Mouse (Mus musculus) midbrain, embryonic 13.5 days (tissue): ENCODE measurements around the gene Nek3. TPM values are rescaled to one million over a fixed set of nuclear protein-coding genes. Genes with fewer than 3 reads are reported as not detected.
"Not testable (repeated sequence)": the region's sequence is repeated elsewhere in the genome, so short reads cannot be mapped to it uniquely, and the experiment has no call there.

Experiments used
- ATAC-seq: fragments of 200-750 bp; cut with Nextera tagmentation; 2 replicates; pipeline ENCODE4 v1.8.0; 2017; ENCODE audit warnings: mild to moderate bottlenecking, moderate TSS enrichment, moderate library complexity
- H3K27ac ChIP-seq: fragments of 300-500 bp; sonication (generic); 2 replicates; pipeline ENCODE4 v1.5.1; 2015; ENCODE audit warnings: inconsistent platforms, mild to moderate bottlenecking, moderate library complexity
- H3K27me3 ChIP-seq: fragments of 300-500 bp; sonication (generic); 2 replicates; pipeline ENCODE4 v1.6.1; 2015; ENCODE audit warnings: mild to moderate bottlenecking, inconsistent platforms
- H3K36me3 ChIP-seq: fragments of 300-500 bp; sonication (generic); 2 replicates; pipeline ENCODE4 v1.6.1; 2015; ENCODE audit warnings: mild to moderate bottlenecking, inconsistent platforms
- H3K4me1 ChIP-seq: fragments of 300-500 bp; sonication (generic); replicated peaks from 2 replicates; pipeline ENCODE4 v1.6.1; 2015; ENCODE audit warnings: inconsistent platforms
- H3K4me2 ChIP-seq: fragments of 300-500 bp; sonication (generic); replicated peaks from 2 replicates; pipeline ENCODE4 v1.6.1; 2015; ENCODE audit warnings: moderate library complexity, mild to moderate bottlenecking, inconsistent platforms
- H3K4me3 ChIP-seq: fragments of 300-500 bp; sonication (generic); replicated peaks from 2 replicates; pipeline ENCODE4 v1.5.1; 2015; ENCODE audit warnings: mild to moderate bottlenecking, inconsistent platforms
- H3K9ac ChIP-seq: fragments of 300-500 bp; sonication (generic); replicated peaks from 2 replicates; pipeline ENCODE4 v1.6.1; 2015; ENCODE audit warnings: mild to moderate bottlenecking, inconsistent platforms
- H3K9me3 ChIP-seq: fragments of 300-500 bp; sonication (generic); 2 replicates; pipeline ENCODE4 v1.6.1; 2016; ENCODE audit warnings: mild to moderate bottlenecking, inconsistent platforms
- WGBS: fragments of 180-500 bp; shearing (Covaris S2); methylation state at CpG from one replicate; pipeline ENCODE4 v1.1.7; 2015; 5-methylcytosine and 5-hydroxymethylcytosine counted together
- polyA plus RNA-seq: library from polyadenylated mRNA; unstranded; fragments of >200 nt; fragmentation: Nextera tagmentation; extraction: Ambion mirVana; gene quantifications from 2 replicates; pipeline ENCODE4 v1.2.1, GENCODE M21; 2015

Gene Nek3
- polyA plus RNA-seq, 1 experiment from 2014 or later: 9.1 TPM

DNA sequence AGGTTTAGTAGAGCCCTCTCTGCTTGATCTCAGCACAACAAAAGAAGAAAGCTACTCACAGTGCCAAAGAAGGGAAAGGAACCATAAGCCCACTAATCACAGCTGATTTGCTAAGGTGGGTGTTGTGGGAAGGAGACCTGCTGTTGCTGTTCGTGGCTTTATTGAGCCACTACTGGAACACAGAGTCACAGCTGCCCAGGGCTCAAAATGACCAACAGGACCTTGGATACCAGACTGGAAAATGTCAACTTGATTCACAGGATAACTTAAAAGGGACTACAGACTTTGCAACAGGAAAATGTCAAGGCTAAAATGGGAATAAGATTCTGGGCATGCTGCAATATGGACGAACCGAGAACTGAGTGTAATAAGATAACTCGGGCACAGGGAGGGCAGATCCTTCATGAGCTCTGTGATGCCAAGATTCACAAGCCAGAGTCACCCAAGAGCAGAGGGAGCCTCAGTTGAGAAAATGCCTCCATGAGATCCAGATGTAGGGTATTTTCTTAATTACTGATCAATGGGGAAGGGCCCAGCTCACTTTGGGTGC lies 24.3 kb downstream of the Nek3 start:
- Histone ChIP-seq H3K36me3 (peaks cover 13% of the 10 kb centered on the region), H3K9ac (no peak overlapping the region), H3K4me2 (no peak overlapping the region), H3K27me3 (no peaks in the 10 kb centered on the region), H3K9me3 (no peaks in the 10 kb centered on the region), H3K4me3 (no peak overlapping the region), H3K27ac (no peak overlapping the region), H3K4me1 (no peaks in the 10 kb centered on the region)
- 91% methylated on average over 4 of the region's 4 CpGs for WGBS
- ATAC-seq: no peak

GRCm38 (mm10) chr8:22136462-22136861 lies 29.8 kb downstream of the Nek3 start:
- H3K9me3 ChIP-seq, H3K36me3 ChIP-seq, H3K9ac ChIP-seq, H3K4me1 ChIP-seq, H3K27me3 ChIP-seq, H3K4me2 ChIP-seq, H3K4me3 ChIP-seq, H3K27ac ChIP-seq, ATAC-seq: not testable (repeated sequence)
- 95% methylated on average over 9 of the region's 9 CpGs for WGBS

- Histone ChIP-seq H3K27ac (no peak overlapping the region), H3K27me3 (no peaks in the 10 kb centered on the region), H3K9ac (no peak overlapping the region), H3K4me3 (no peak overlapping the region), H3K36me3 (peaks cover 10% of the 10 kb centered on the region; the same call in 1 of the 2 replicates), H3K4me1 (no peaks in the 10 kb centered on the region), H3K9me3 (no peaks in the 10 kb centered on the region), H3K4me2 (no peak overlapping the region)
- 86% methylated on average over 5 of the region's 5 CpGs for WGBS
- no peak for ATAC-seq
Observed at GRCm38 (mm10) chr8:22134750-22135135, 31.5 kb downstream of the Nek3 start.

DNA sequence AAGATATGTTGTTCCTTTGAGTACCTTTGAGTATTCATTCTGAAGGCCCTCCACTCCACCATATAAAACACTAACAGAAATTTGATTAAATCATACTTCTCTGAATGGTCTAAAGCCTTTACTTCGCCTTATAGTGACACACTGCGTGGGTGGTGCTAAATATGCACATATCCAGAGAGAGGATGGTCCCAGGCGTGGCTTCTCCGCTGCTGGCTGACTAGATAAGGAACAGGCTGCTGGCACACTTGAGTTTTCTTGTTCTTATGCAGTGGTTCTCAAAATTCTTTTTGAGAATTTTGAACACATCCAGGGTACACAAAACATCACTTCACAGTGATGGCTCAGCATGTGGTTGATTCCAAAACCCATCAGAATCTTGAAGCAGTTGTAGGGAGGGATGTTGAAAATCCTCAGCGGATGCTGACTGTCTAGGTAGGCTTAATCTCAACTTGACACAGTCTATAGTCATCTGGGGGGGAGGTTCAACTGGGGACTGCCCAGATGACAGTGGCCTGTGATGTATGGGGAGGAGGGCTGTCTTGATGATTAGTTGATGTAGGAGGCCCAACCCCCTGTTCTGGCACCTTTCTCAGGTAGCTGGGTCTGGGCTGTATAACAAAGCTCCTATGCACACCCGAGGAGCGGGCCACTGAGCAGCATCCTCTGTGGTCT lies 32.0 kb downstream of the Nek3 start:
- Histone ChIP-seq H3K4me2 (no peak overlapping the region), H3K4me3 (no peak overlapping the region), H3K9me3 (no peaks in the 10 kb centered on the region), H3K27me3 (no peaks in the 10 kb centered on the region), H3K4me1 (no peaks in the 10 kb centered on the region), H3K27ac (no peak overlapping the region), H3K9ac (no peak overlapping the region), H3K36me3 (peaks cover 12% of the 10 kb centered on the region; the same call in 1 of the 2 replicates)
- ATAC-seq: no peak
- WGBS: 93% methylated on average over 7 of the region's 7 CpGs

DNA sequence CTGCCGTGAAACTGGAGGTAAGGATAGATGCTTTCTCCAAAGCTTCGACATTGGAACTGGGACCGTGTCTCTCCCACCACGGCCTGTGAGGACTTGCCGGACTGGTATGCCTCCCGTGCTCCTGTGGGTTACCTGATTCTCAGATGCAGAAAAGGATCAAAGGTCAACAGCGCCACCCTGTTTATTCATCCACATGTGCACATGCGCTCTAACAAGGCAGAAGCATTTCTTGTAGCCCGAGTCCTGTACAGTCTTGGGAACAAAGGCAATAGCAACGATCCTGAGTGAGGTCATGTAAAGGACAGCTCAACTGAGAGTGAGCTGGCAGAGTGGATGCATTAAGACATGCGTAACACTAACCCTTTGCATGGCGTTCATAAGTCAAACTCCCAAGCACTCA lies 34.2 kb downstream of the Nek3 start:
- 92% methylated on average over 12 of the region's 12 CpGs for WGBS

DNA sequence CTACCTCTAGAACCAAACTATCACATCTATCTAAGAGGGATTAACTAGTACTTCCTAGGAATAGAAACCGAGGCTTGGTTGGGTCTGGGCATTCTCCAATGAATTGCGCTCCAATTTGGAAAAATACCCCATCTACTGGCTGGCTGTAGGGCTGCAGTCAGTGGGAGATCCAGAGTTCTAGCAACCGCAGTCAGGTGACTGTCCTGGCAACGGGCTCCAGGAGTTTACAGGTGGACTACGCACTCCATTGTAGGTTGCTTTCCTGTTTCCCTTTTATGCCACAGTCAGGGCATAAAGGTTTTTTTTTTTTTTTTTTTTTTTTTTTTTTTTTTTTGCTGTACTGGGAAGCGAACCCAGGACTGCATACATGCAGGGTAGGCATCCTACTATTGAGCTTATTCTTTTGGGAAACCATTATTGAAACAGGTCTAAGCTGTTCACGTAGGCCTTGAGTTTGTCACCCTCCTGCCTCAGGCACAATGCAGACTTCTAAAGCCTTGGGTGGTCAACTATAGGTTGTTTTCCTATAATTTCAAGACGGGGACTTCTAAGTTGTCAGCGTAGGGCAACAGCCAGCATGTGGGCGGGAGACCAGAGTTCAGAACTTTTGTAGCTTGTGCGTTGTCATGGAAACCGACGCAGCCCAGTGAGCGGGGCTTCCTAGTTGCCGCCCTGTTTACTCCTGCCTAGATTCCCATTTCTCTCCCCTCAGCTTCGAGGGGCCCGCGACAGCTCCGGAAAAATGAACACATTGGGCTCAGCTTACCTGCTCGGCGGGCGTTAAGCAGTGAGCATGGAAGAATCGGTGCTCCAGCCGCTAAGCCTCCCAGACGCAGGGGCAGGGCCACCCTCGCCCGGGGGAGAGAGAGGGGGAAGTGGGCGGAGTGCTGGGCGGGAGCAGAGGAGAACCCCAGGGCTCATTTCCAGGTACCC lies 41.7 kb downstream of the Nek3 start, which contains the start of gene Nek5:
Nek5 (minus strand) TSS at position 834 of the 933 bp plus-strand sequence.
- peak; percentile 82 for ATAC-seq
- H3K4me1 ChIP-seq: peaks cover 12% of the 10 kb centered on the region
- 2% methylated on average over 29 of the region's 29 CpGs for WGBS
- peaks cover 28% of the 10 kb centered on the region for H3K36me3 ChIP-seq
- peak within 1 kb of the TSS; percentile 63 for H3K4me2 ChIP-seq
- H3K4me3 ChIP-seq: peak within 1 kb of the TSS; percentile 40
- H3K9ac ChIP-seq: peak within 1 kb of the TSS; percentile 52; the same call in 1 of the 2 replicates
- H3K9me3 ChIP-seq: no peaks in the 10 kb centered on the region
- H3K27ac ChIP-seq: no peak within 1 kb of the TSS
- H3K27me3 ChIP-seq: no peaks in the 10 kb centered on the region; the same call in 1 of the 2 replicates

More for the DNA sequence above, 34.2 kb downstream of the Nek3 start:
- no peak for ATAC-seq
- peaks cover 31% of the 10 kb centered on the region for H3K36me3 ChIP-seq
- no peak overlapping the region for H3K27ac ChIP-seq
- no peak overlapping the region for H3K4me2 ChIP-seq
- H3K4me1 ChIP-seq: no peaks in the 10 kb centered on the region
- no peak overlapping the region for H3K9ac ChIP-seq
- no peak overlapping the region for H3K4me3 ChIP-seq
- H3K9me3 ChIP-seq: no peaks in the 10 kb centered on the region
- no peaks in the 10 kb centered on the region for H3K27me3 ChIP-seq

GRCm38 (mm10) chr8:22107020-22107419 lies 59.2 kb downstream of the Nek3 start:
- Histone ChIP-seq H3K9ac (no peak overlapping the region), H3K4me1 (no peaks in the 10 kb centered on the region), H3K27ac (no peak overlapping the region), H3K36me3 (no peaks in the 10 kb centered on the region), H3K4me3 (no peak overlapping the region), H3K4me2 (no peak overlapping the region), H3K27me3 (no peaks in the 10 kb centered on the region), H3K9me3 (no peaks in the 10 kb centered on the region)
- no peak for ATAC-seq
- 81% methylated on average over 4 of the region's 4 CpGs for WGBS

GRCm38 (mm10) chr8:22091568-22091967 lies 74.7 kb downstream of the Nek3 start:
- Histone ChIP-seq H3K27me3 (no peaks in the 10 kb centered on the region), H3K4me1 (no peaks in the 10 kb centered on the region), H3K36me3 (no peaks in the 10 kb centered on the region), H3K9ac (no peak overlapping the region), H3K27ac (no peak overlapping the region), H3K9me3 (no peaks in the 10 kb centered on the region), H3K4me3 (no peak overlapping the region), H3K4me2 (no peak overlapping the region)
- ATAC-seq: peak; percentile 48; the same call in 1 of the 2 replicates
- 45% methylated on average over 8 of the region's 8 CpGs for WGBS

- no peak overlapping the region for H3K4me2 ChIP-seq
- no peaks in the 10 kb centered on the region for H3K36me3 ChIP-seq
- no peak for ATAC-seq
- 89% methylated on average over 4 of the region's 4 CpGs for WGBS
- 0 out of 2 replicates have a peak, but pooled peaks cover 4% of the 10 kb centered on the region for H3K4me1 ChIP-seq
- H3K27me3 ChIP-seq: no peaks in the 10 kb centered on the region
- no peak overlapping the region for H3K9ac ChIP-seq
- no peak overlapping the region for H3K27ac ChIP-seq
- no peaks in the 10 kb centered on the region for H3K9me3 ChIP-seq
- no peak overlapping the region for H3K4me3 ChIP-seq
Observed at GRCm38 (mm10) chr8:22089226-22089625, 77.0 kb downstream of the Nek3 start.

DNA sequence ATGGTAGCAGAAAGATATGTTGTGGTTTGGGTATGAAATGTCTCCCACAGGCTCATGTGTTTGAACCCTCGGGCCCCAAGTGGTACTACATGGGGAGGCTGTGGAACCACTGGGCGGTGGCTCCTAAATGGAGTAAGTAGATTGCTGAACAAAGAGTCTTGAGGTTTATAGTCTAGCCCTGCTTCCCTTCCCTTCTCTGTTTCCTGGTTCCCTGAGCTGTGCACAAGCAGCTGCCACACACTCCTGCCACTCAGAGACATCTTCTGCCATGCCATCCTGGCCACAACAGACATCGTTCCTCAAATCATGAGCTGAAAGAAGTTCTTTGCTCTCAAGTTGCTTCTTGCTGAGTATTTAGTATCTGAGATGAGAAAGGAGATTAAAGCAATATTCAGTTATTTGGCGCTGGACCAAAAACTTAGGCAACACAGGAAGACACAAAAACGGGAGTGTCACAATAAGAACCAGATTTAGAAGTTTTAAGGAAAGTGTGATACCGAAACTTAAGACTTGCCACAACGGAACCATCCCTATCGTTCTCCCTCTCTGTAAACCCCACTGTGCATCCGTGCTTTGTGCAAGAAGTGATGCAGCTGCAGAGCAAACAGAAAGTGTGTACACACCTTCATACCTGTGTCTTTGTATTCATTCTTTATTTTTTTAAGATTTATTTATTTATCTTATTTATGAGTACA lies 86.8 kb downstream of the Nek3 start:
- WGBS: 89% methylated on average over 9 of the region's 9 CpGs
- Histone ChIP-seq H3K27ac (no peak overlapping the region), H3K27me3 (no peaks in the 10 kb centered on the region), H3K4me3 (no peak overlapping the region), H3K36me3 (no peaks in the 10 kb centered on the region), H3K9ac (no peak overlapping the region), H3K4me2 (no peak overlapping the region), H3K9me3 (no peaks in the 10 kb centered on the region), H3K4me1 (no peaks in the 10 kb centered on the region)
- no peak for ATAC-seq
